Mouse (Mus musculus) liver, embryonic 14.5 days (tissue): ENCODE results near the gene Nr3c2.

Source experiments
- CTCF ChIP-seq: IDR thresholded peaks from 2 replicates; pipeline ENCODE4 v1.5.1; 2016; ENCODE audit warnings: antibody characterized with exemption, low read depth, control low read depth
- EP300 ChIP-seq: IDR thresholded peaks from 2 replicates; pipeline ENCODE4 v1.6.1; 2016; ENCODE audit warnings: antibody characterized with exemption, low read depth

- TF ChIP-seq EP300, result no peak
- TF ChIP-seq CTCF, result no peak
Observed at GRCm38 (mm10) chr8:77188298-77188697, 289.1 kb downstream of the Nr3c2 start.
